Mouse (Mus musculus) thymus, adult 2 months (tissue): Measurements from ENCODE around the gene D630039A03Rik.

Experiments
- CTCF ChIP-seq: fragments of 200-500 bp; IDR thresholded peaks from 2 replicates; pipeline ENCODE4 v1.5.1; 2012; ENCODE audit warnings: mild to moderate bottlenecking, control low read depth, low read length, moderate library complexity, borderline replicate concordance; ENCODE audit not compliant: control insufficient read depth, poor library complexity, insufficient read depth; ENCODE audit errors: extremely low read depth
- POLR2A ChIP-seq: fragments of 200-500 bp; IDR thresholded peaks from 2 replicates; pipeline ENCODE4 v1.6.1; 2012; ENCODE audit warnings: mild to moderate bottlenecking, low read length, control low read depth, moderate library complexity; ENCODE audit not compliant: control insufficient read depth, poor library complexity, insufficient read depth; ENCODE audit errors: extremely low read depth

DNA sequence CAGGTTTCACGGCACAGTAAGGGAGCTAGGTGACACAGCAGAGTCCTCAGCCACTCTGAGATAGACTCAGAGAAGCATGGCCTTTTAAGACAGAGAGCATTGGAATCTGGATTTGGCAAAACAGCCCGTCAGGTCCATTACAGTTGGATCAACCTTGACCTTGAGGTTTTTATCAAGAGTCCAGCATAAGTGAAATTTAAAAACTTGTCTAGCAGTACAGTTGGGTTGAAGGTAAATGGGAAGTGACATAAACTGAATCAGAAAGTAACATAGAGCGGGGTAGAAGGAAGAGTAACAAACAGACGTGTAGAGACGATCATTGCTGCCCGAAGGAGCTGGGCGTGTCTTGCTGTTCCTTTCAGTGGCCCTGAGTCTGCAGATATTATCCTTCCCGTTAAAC is 43.0 kb upstream of the D630039A03Rik start:
- TF ChIP-seq CTCF (no peak), POLR2A (no peak)
